Mouse (Mus musculus) ES-E14 (cell line): Measurements from ENCODE around the gene G0s2. TPM values are rescaled to one million over a fixed set of nuclear protein-coding genes. Genes with fewer than 3 reads are reported as not detected.

ENCODE experiments used
- DNase-seq: peaks from one replicate; pipeline ENCODE4 v3.0.0-alpha.2; 2013; ENCODE audit warnings: low read depth, low spot score
- H3K27ac ChIP-seq: 2 replicates; pipeline ENCODE4 v1.5.1; 2012; ENCODE audit warnings: low read depth, mild to moderate bottlenecking, low read length, moderate library complexity, mixed read lengths; ENCODE audit not compliant: poor library complexity, insufficient read depth, severe bottlenecking
- H3K36me3 ChIP-seq: 2 replicates; pipeline ENCODE4 v1.6.1; 2012; ENCODE audit warnings: mild to moderate bottlenecking, low read length, moderate library complexity, mixed read lengths; ENCODE audit not compliant: control insufficient read depth, poor library complexity, insufficient read depth, severe bottlenecking
- H3K4me1 ChIP-seq, 2 experiments: fragments of 150-350 bp in 1 of 2; sonication (generic) in 1 of 2; 2 replicates each; pipeline ENCODE4 v1.6.1; 2012; ENCODE audit warnings: low read length in 2 of 2, mild to moderate bottlenecking in 1 of 2, mixed read lengths in 1 of 2; ENCODE audit not compliant: control insufficient read depth in 2 of 2, insufficient read depth in 2 of 2, poor library complexity in 1 of 2
- H3K4me3 ChIP-seq, 2 experiments: fragments of 150-350 bp in 1 of 2; sonication (generic) in 1 of 2; 2 replicates each; pipeline ENCODE4 v1.5.1; 2012; ENCODE audit warnings: low read length in 2 of 2, low read depth in 1 of 2, mild to moderate bottlenecking in 1 of 2, mixed read lengths in 1 of 2; ENCODE audit not compliant: insufficient read depth in 1 of 2, poor library complexity in 1 of 2, severe bottlenecking in 1 of 2
- H3K9ac ChIP-seq: 2 replicates; pipeline ENCODE4 v1.6.1; 2012; ENCODE audit warnings: low read depth, mild to moderate bottlenecking, low read length, mixed read lengths; ENCODE audit not compliant: poor library complexity, insufficient read depth, severe bottlenecking
- H3K9me3 ChIP-seq: fragments of 150-350 bp; sonication (generic); 2 replicates; pipeline ENCODE4 v1.6.1; 2012; ENCODE audit warnings: low read depth, mild to moderate bottlenecking, low read length; ENCODE audit not compliant: control insufficient read depth, insufficient read depth
- CHD2 ChIP-seq: IDR thresholded peaks from 2 replicates; pipeline ENCODE4 v1.6.1; 2014; ENCODE audit warnings: mild to moderate bottlenecking, low read depth, low read length, inconsistent platforms
- HCFC1 ChIP-seq: IDR thresholded peaks from 2 replicates; pipeline ENCODE4 v1.6.1; 2012; ENCODE audit warnings: low read length, inconsistent platforms, borderline replicate concordance; ENCODE audit not compliant: insufficient read depth
- MAFK ChIP-seq: IDR thresholded peaks from 2 replicates; pipeline ENCODE4 v1.6.1; 2014; ENCODE audit warnings: mild to moderate bottlenecking, low read depth, low read length, inconsistent platforms; ENCODE audit not compliant: insufficient read depth
- ZC3H11A ChIP-seq: IDR thresholded peaks from 2 replicates; pipeline ENCODE4 v1.6.1; 2012; ENCODE audit warnings: low read depth, mild to moderate bottlenecking, inconsistent platforms, low read length, borderline replicate concordance
- ZNF384 ChIP-seq: IDR thresholded peaks from 2 replicates; pipeline ENCODE4 v1.6.1; 2012; ENCODE audit warnings: low read depth, low read length, inconsistent platforms
- in situ Hi-C, 2 experiments: fragments of 600-800 bp; cut with MboI; formaldehyde crosslinking; loops; one replicate each; pipeline ENCODE4 v1.15.1; 2025; ENCODE audit warnings: low sequenced_read_pairs in 2 of 2, inconsistent platforms in 1 of 2; ENCODE audit not compliant: unreplicated experiment in 2 of 2
- total RNA-seq: library from RNA; depleted of rRNA; stranded (reverse); fragments of 300-350 nt; gene quantifications from 2 replicates; pipeline ENCODE4 v1.2.3, GENCODE M21; 2012

Gene G0s2
- total RNA-seq, 1 experiment: 7.3 TPM

DNA sequence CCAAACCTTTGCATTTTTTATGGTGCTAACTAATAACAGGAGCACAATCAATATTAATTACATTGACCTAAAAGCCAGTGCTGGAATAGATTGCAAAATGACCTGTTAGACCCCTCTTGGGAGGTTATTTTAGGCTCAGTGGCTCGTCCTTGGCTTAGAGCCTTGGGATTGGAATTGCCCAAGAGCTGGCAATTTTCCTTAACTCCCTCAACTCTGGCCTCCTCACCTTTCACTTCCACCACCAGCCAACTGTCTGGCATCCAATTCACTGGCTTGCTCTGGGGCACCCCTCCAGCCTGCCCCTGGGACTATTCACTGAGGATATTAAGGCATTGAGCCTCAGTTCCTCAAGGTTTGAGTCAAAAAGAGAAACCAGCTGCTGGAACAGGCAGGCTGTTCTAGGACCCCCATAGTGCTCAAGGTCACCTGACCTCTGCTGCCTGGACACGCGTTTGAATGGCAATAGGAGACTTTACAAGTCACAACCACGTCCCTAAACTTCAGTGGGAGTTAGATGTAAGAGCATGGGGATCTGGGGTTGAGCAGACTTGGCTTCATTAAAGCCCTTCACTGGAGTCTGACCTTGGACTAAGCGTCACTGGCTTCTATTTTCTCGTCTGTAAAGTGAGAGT, 5.5 kb upstream of the G0s2 start:
- Histone ChIP-seq H3K27ac (no peak overlapping the region), H3K4me1 (0 out of 4 replicates have a peak, but pooled peaks cover 0 to 2% of the 10 kb centered on the region in 2 experiments), H3K4me3 (no peak overlapping the region), H3K9ac (no peak overlapping the region), H3K36me3 (no peaks in the 10 kb centered on the region), H3K9me3 (no peaks in the 10 kb centered on the region)
- TF ChIP-seq ZNF384 (no peak), CHD2 (no peak), ZC3H11A (no peak), MAFK (no peak), HCFC1 (no peak)
- no peak for DNase-seq
- in situ Hi-C loops: no loop called here

DNA sequence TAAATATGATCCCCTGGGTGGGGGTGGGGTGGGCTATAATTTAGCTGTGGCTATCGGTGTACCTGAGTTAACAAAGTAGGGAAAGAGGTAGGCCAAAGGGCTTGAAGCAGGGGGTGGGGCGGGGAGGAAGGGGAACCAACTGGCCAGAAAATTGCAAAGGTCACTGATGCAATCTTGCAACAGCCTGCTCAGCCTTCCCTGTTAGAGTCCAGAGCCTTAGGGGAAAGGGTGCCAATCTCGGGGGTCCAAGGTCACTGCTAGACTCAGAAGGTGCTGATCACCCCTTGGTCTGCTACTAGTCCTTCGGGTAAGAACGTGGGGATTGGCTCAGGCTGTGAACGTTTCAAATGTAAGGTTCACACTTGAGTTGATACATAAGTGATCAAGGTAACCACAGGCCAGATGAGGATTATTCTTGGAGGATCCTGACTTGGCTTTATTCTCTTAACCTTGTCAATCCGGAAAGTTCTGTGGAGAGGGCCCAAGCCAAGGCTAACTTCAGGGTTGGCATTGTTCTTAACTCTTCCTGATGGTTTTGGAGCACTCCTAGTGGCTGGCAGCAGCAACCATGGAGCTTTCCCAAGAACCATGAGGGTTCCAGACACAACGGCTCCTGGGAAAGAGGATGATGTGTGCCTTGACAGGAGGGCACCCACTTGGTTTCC, 1.5 kb upstream of the G0s2 start:
- TF ChIP-seq CHD2 (no peak), HCFC1 (no peak), ZC3H11A (no peak), ZNF384 (no peak), MAFK (no peak)
- no peak overlapping the region for H3K27ac ChIP-seq
- no peak for DNase-seq
- H3K9me3 ChIP-seq: no peaks in the 10 kb centered on the region
- H3K4me3 ChIP-seq: no peak overlapping the region
- H3K36me3 ChIP-seq: no peaks in the 10 kb centered on the region
- H3K4me1 ChIP-seq: peaks cover 2 to 8% of the 10 kb centered on the region in 2 experiments; a peak in 2 of 4 replicates
- no peak overlapping the region for H3K9ac ChIP-seq
- in situ Hi-C loops: no loop called here

- no peaks in the 10 kb centered on the region for H3K9me3 ChIP-seq
- peak overlapping the region; percentile 46 to 52; a peak in 3 of 4 replicates for H3K4me3 ChIP-seq
- no peak for TF ChIP-seq MAFK
- no peak for TF ChIP-seq CHD2
- TF ChIP-seq ZNF384: no peak
- TF ChIP-seq HCFC1: no peak
- no peak for TF ChIP-seq ZC3H11A
- peaks cover 2 to 8% of the 10 kb centered on the region in 2 experiments; a peak in 2 of 4 replicates for H3K4me1 ChIP-seq
- H3K27ac ChIP-seq: no peak overlapping the region; the same call in 1 of the 2 replicates
- in situ Hi-C loops: no loop called here
- H3K36me3 ChIP-seq: no peaks in the 10 kb centered on the region
- peak; percentile 15 for DNase-seq
- peak overlapping the region; percentile 34; the same call in 1 of the 2 replicates for H3K9ac ChIP-seq
Observed at GRCm38 (mm10) chr1:193272137-193272915, 691 bp downstream of the G0s2 start.

- no peaks in the 10 kb centered on the region for H3K36me3 ChIP-seq
- H3K9ac ChIP-seq: no peak overlapping the region
- no peak overlapping the region for H3K4me3 ChIP-seq
- no peak for DNase-seq
- no peaks in the 10 kb centered on the region for H3K9me3 ChIP-seq
- no peak overlapping the region for H3K27ac ChIP-seq
- TF ChIP-seq HCFC1: no peak
- no peak for TF ChIP-seq ZC3H11A
- TF ChIP-seq MAFK: no peak
- no peak for TF ChIP-seq ZNF384
- no peak for TF ChIP-seq CHD2
- H3K4me1 ChIP-seq: peaks cover 2 to 8% of the 10 kb centered on the region in 2 experiments; a peak in 2 of 4 replicates
- in situ Hi-C loops: no loop called here
Observed at GRCm38 (mm10) chr1:193270965-193271763, 1.9 kb downstream of the G0s2 start.
